Mouse (Mus musculus) hindbrain, embryonic 16.5 days (tissue): ENCODE results near the gene Gatad2a. TPM values are rescaled to one million over a fixed set of nuclear protein-coding genes. Genes with fewer than 3 reads are reported as not detected.

Experiments
- ATAC-seq: fragments of 200-750 bp; cut with Nextera tagmentation; 2 replicates; pipeline ENCODE4 v1.8.0; 2017; ENCODE audit warnings: moderate TSS enrichment, moderate library complexity
- H3K27ac ChIP-seq: fragments of 300-500 bp; sonication (generic); 2 replicates; pipeline ENCODE4 v1.5.1; 2014; ENCODE audit warnings: low read depth, mild to moderate bottlenecking, control low read depth, low read length, moderate library complexity
- H3K27me3 ChIP-seq: fragments of 300-500 bp; sonication (generic); replicated peaks from 2 replicates; pipeline ENCODE4 v1.6.1; 2014; ENCODE audit warnings: low read length; ENCODE audit not compliant: control insufficient read depth, insufficient read depth
- H3K36me3 ChIP-seq: fragments of 300-500 bp; sonication (generic); 2 replicates; pipeline ENCODE4 v1.6.1; 2014; ENCODE audit warnings: mild to moderate bottlenecking, low read length, moderate library complexity, mixed read lengths; ENCODE audit not compliant: control insufficient read depth, insufficient read depth
- H3K4me1 ChIP-seq: fragments of 300-500 bp; sonication (generic); 2 replicates; pipeline ENCODE4 v1.6.1; 2014; ENCODE audit warnings: low read depth, low read length; ENCODE audit not compliant: control insufficient read depth, insufficient read depth
- H3K4me2 ChIP-seq: fragments of 300-500 bp; sonication (generic); 2 replicates; pipeline ENCODE4 v1.6.1; 2014; ENCODE audit warnings: mild to moderate bottlenecking, low read length, control low read depth, moderate library complexity
- H3K4me3 ChIP-seq: fragments of 300-500 bp; sonication (generic); 2 replicates; pipeline ENCODE4 v1.5.1; 2014; ENCODE audit warnings: mild to moderate bottlenecking, low read length, control low read depth, moderate library complexity
- H3K9ac ChIP-seq: fragments of 300-500 bp; sonication (generic); 2 replicates; pipeline ENCODE4 v1.6.1; 2014; ENCODE audit warnings: low read depth, mild to moderate bottlenecking, control low read depth, low read length, moderate library complexity
- H3K9me3 ChIP-seq: fragments of 300-500 bp; sonication (generic); 2 replicates; pipeline ENCODE4 v1.6.1; 2014; ENCODE audit warnings: mild to moderate bottlenecking, low read length, moderate library complexity; ENCODE audit not compliant: control insufficient read depth
- WGBS: fragments of 180-500 bp; shearing (Covaris S2); extraction: QIAGEN DNeasy Blood & Tissue Kit; methylation state at CpG from one replicate; pipeline ENCODE4 v1.1.7; 2014; 5-methylcytosine and 5-hydroxymethylcytosine counted together
- polyA plus RNA-seq: library from polyadenylated mRNA; unstranded; fragments of >200 nt; fragmentation: Nextera tagmentation; extraction: Ambion mirVana; gene quantifications from 2 replicates; pipeline ENCODE4 v1.2.1, GENCODE M21; 2015

Gene Gatad2a
- polyA plus RNA-seq, 1 experiment from 2014 or later = 13.9 TPM

DNA sequence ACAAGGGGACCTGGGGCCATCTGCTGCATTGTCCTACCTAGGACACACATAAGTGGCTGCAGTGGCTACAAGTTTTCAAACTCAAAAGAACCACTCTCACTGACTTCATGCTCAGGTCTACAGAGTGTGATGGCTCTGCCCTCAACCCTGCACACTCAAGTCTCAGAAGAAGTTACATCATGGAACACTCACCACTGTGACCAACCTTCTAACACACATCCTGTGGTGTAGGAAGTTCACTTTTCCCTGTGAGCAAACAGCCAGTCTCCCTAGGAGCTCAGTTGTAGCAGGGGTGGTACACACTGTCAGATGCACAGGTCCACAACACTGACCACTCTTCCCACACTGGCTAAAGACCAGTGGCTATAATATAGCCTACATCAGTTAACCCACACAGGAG, 77.7 kb downstream of the Gatad2a start:
- Histone ChIP-seq H3K36me3 (peaks cover 4% of the 10 kb centered on the region; the same call in 1 of the 2 replicates), H3K27ac (no peak overlapping the region), H3K27me3 (no peaks in the 10 kb centered on the region), H3K9ac (no peak overlapping the region), H3K4me3 (no peak overlapping the region), H3K4me1 (peaks cover 11% of the 10 kb centered on the region), H3K4me2 (no peak overlapping the region), H3K9me3 (no peaks in the 10 kb centered on the region)
- 0 out of 2 replicates have a peak, but pooled peaks have one; percentile 5 for ATAC-seq

DNA sequence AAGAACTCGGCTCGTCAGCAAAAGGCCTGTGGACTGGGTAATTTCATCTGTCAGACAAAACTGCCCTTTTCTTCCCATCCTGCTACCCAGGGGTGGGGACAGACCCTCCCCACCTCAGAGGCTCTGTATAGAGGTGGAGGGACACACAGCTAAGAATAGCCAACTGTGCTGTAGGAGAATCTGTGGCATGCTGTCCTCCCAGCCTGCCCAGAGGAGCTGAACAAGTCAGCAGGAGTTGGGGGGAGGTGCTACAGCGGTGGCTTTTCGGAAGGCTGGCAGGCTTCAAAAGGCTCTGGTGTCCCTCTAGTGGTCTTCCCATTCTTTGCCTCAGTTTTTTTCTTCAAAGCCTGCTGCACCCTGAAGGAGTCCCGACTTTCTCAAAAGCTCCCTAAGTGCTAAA, 80.4 kb downstream of the Gatad2a start:
- no peak for ATAC-seq
- no peak overlapping the region for H3K27ac ChIP-seq
- WGBS = 33% methylated on average over 5 of the region's 5 CpGs
- no peak overlapping the region for H3K9ac ChIP-seq
- no peak overlapping the region for H3K4me2 ChIP-seq
- H3K4me1 ChIP-seq = peaks cover 9% of the 10 kb centered on the region
- H3K4me3 ChIP-seq = no peak overlapping the region
- no peaks in the 10 kb centered on the region for H3K27me3 ChIP-seq
- no peaks in the 10 kb centered on the region for H3K9me3 ChIP-seq
- H3K36me3 ChIP-seq = peaks cover 11% of the 10 kb centered on the region

DNA sequence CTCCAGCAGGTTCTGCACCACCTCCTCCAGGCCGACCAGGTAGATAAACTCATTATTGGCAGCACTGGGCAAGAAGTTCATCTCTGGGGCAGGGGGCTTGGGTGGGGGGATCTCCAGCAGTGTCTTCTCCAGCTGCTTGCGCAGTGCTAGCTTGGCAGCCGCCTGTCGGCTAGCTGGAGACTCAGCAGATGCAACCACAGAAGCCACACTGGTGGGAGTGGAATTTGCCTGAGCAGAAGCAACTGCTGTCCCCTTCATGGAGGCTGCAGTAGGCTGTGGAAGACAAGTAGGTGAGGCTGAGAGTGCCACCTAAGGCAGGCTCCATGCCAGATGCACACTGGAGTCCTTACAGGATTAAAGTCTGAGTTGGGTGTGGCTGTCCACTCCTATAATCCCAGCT, 81.7 kb downstream of the Gatad2a start:
- WGBS = 94% methylated on average over 4 of the region's 4 CpGs
- Histone ChIP-seq H3K36me3 (peaks cover 16% of the 10 kb centered on the region), H3K4me2 (no peak overlapping the region)

DNA sequence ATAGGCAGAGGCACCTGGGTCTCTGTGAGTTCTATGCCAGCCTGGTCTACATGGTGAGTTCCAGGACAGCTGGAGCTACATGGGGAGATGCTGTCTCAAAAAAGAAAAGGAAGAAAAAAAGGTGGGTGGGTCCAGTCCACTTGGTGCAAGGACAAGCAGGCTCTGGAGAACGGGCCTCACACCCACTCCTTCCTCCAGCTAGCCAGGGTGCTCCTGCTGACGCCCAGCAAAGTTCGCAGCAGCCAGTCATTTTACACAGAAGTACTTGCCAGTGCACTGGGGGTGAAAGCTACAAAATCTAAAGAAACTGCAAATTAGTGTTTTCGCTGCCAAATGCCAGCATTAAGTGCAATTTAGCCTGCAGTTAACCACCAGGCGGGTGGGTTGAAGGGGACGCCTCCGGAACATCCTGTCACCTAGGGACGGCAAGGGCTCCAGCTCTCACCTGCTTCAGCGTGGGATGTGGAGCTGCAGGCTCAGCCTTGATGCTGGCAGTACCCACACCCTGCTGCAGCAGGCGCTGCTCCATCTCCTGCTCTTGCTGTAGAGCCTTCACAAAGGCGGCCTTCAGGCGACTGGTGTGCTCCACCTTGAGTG, 83.6 kb downstream of the Gatad2a start:
- no peak overlapping the region for H3K27ac ChIP-seq
- ATAC-seq = no peak
- WGBS = 92% methylated on average over 12 of the region's 12 CpGs
- no peak overlapping the region for H3K4me2 ChIP-seq
- H3K4me1 ChIP-seq = no peaks in the 10 kb centered on the region
- peaks cover 22% of the 10 kb centered on the region for H3K36me3 ChIP-seq
- no peaks in the 10 kb centered on the region for H3K9me3 ChIP-seq
- no peak overlapping the region for H3K9ac ChIP-seq
- H3K4me3 ChIP-seq = no peak overlapping the region
- no peaks in the 10 kb centered on the region for H3K27me3 ChIP-seq

More for the DNA sequence above, 81.7 kb downstream of the Gatad2a start:
- ATAC-seq = no peak
- H3K9ac ChIP-seq = no peak overlapping the region
- H3K4me3 ChIP-seq = no peak overlapping the region
- no peak overlapping the region for H3K27ac ChIP-seq
- H3K27me3 ChIP-seq = no peaks in the 10 kb centered on the region
- 0 out of 2 replicates have a peak, but pooled peaks cover 2% of the 10 kb centered on the region for H3K4me1 ChIP-seq
- no peaks in the 10 kb centered on the region for H3K9me3 ChIP-seq

DNA sequence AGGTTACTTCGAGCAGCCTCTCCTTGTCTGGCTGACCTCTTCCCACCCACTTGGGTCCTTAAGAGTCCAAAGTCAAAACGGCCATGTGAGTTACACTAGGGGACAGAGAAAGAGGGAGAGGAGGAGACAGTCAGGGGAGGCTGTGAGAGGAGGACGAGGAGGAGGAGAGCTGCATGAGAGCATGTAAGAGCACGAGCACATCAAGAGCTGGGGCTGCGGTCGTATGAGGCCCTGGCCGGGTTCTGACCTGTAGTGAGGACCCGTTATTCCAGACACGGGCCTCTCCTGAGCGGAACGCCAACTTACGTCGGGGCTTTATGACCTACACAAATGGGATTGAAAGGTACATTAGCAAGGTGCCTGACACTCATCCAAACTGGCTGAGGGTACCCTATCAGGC, 84.3 kb downstream of the Gatad2a start:
- H3K4me1 ChIP-seq = no peaks in the 10 kb centered on the region
- H3K4me2 ChIP-seq = no peak overlapping the region
- no peaks in the 10 kb centered on the region for H3K27me3 ChIP-seq
- H3K27ac ChIP-seq = no peak overlapping the region
- ATAC-seq = no peak
- H3K4me3 ChIP-seq = no peak overlapping the region
- WGBS = 89% methylated on average over 13 of the region's 13 CpGs
- H3K9ac ChIP-seq = no peak overlapping the region
- peaks cover 19% of the 10 kb centered on the region for H3K36me3 ChIP-seq
- H3K9me3 ChIP-seq = no peaks in the 10 kb centered on the region

DNA sequence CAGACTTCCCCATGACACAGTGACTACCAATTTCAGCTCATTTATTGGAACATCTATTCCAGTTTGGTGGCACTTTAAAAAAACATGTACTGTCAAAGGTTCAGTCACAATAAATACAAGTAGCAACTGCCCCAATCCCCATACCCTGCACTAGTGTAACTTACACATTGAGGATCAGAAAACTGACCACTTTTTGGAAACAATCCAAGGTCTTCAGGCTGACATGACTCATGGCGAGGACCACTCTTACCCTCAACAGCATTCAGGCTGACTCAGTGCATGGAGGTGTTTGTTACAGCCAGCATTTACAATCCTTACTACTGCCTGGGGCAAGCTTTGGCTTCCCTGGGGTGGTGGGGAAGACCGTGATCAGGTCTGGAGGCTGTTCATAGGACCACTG, 89.1 kb downstream of the Gatad2a start:
- Histone ChIP-seq H3K9ac (no peak overlapping the region), H3K9me3 (no peaks in the 10 kb centered on the region), H3K36me3 (peaks cover 12% of the 10 kb centered on the region), H3K27ac (no peak overlapping the region), H3K4me2 (no peak overlapping the region), H3K4me3 (no peak overlapping the region), H3K27me3 (no peaks in the 10 kb centered on the region), H3K4me1 (peaks cover 15% of the 10 kb centered on the region)
- no peak for ATAC-seq
- WGBS = 90% methylated on average over 2 of the region's 2 CpGs

DNA sequence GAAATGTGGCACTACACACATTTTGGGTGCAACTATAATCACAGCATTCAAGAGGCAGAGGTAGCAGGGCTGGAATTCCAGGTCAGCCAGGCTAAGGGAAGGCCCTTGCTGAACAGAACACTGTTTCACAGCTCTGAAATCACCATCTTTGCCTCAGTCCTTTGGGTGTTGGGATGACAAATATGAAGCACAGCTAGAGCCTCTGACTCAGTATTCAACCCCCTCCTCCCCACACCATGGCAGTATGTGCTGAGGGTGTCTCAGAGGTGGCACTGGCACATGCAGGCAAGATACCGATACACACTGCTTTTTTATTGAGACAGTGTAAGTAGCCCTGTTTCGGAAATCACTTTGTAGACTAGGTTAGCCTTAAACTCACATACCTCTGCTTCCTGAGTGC, 89.9 kb downstream of the Gatad2a start:
- WGBS = 100% methylated on average over 2 of the region's 2 CpGs

DNA sequence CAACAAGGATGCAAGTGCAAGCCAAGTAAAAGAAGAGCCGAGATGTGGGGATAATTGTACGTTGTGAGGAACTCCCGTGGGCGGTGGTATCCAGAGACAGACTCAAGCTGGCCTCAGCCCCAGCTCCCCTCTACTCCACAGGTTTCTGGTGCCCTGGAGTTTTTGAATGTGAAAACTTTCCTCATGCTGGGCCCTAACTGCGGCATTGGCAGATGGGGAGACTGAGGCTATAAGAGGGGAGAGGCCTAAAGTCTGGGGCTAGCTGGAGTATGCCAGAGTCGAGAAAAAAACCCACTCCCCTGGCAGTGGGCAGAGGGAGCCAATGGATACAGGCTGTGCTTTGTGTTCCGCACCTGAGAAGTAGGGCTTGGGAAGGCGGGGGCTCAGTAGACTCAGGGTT, 92.1 kb downstream of the Gatad2a start:
- no peaks in the 10 kb centered on the region for H3K27me3 ChIP-seq
- peaks cover 2% of the 10 kb centered on the region; the same call in 1 of the 2 replicates for H3K36me3 ChIP-seq
- no peak for ATAC-seq
- no peak overlapping the region for H3K9ac ChIP-seq
- H3K9me3 ChIP-seq = no peaks in the 10 kb centered on the region
- H3K4me1 ChIP-seq = peaks cover 35% of the 10 kb centered on the region
- no peak overlapping the region for H3K27ac ChIP-seq
- 82% methylated on average over 8 of the region's 8 CpGs for WGBS
- H3K4me2 ChIP-seq = peak overlapping the region; percentile 96
- H3K4me3 ChIP-seq = no peak overlapping the region

More for the DNA sequence above, 89.9 kb downstream of the Gatad2a start:
- H3K4me1 ChIP-seq = peaks cover 19% of the 10 kb centered on the region
- H3K4me3 ChIP-seq = no peak overlapping the region
- peaks cover 12% of the 10 kb centered on the region for H3K36me3 ChIP-seq
- H3K9ac ChIP-seq = no peak overlapping the region; the same call in 1 of the 2 replicates
- H3K27ac ChIP-seq = no peak overlapping the region
- H3K4me2 ChIP-seq = no peak overlapping the region
- ATAC-seq = no peak
- no peaks in the 10 kb centered on the region for H3K27me3 ChIP-seq
- H3K9me3 ChIP-seq = no peaks in the 10 kb centered on the region

DNA sequence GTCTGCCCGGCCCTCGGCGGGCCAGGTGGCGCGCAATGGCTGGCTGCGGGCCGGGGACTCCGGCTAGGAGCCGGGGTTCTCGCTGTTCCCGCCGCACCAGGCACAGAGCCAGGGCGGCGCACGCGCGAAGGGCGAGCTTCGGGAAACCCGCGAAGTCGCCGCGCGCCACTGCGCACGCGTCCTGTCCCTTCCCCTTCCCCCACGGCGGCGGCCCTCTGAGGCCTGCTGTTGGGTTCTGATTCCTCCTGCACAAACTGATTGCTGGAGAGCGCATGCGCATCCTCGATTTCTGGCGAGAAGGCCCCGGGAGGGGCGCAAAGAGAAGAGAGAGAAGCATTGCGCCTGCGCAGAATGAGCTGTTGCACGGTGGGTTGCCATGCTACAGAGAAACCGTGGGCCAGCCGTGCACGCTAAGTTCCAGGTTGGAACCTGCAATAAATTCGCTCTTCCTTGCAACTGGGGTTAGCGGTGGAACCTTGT, 93.1 kb downstream of the Gatad2a start:
- 0% methylated on average over 45 of the region's 45 CpGs for WGBS
- H3K27me3 ChIP-seq = no peaks in the 10 kb centered on the region
- H3K9ac ChIP-seq = peak overlapping the region; percentile 84
- H3K4me3 ChIP-seq = peak overlapping the region; percentile 62
- ATAC-seq = peak; percentile 91
- H3K36me3 ChIP-seq = no peaks in the 10 kb centered on the region
- H3K9me3 ChIP-seq = no peaks in the 10 kb centered on the region
- peak overlapping the region; percentile 89 for H3K27ac ChIP-seq
- peak overlapping the region; percentile 96 for H3K4me2 ChIP-seq
- peaks cover 40% of the 10 kb centered on the region for H3K4me1 ChIP-seq
